Mouse (Mus musculus) lung, adult 2 months (tissue): ENCODE results near the gene Ntm.

Experiments
- CTCF ChIP-seq: fragments of 200-500 bp; IDR thresholded peaks from 2 replicates; pipeline ENCODE4 v1.5.1; 2011; ENCODE audit warnings: mild to moderate bottlenecking, low read length, control low read depth; ENCODE audit not compliant: insufficient read depth
- POLR2A ChIP-seq: fragments of 200-500 bp; IDR thresholded peaks from 2 replicates; pipeline ENCODE4 v1.6.1; 2011; ENCODE audit warnings: low read depth, mild to moderate bottlenecking, control low read depth, low read length, borderline replicate concordance; ENCODE audit errors: extremely low read depth

- TF ChIP-seq POLR2A (no peak), CTCF (no peak)
Measured at GRCm38 (mm10) chr9:29415578-29415977, 547.4 kb downstream of the Ntm start.
